Mouse (Mus musculus) T-cell, adult 66 days (primary cell): ENCODE measurements around the gene Btg1-ps2. TPM values are rescaled to one million over a fixed set of nuclear protein-coding genes. Genes with fewer than 3 reads are reported as not detected.

ENCODE experiments used
- total RNA-seq, 2 experiments: library from RNA; stranded (reverse); gene quantifications; 3 replicates in 1 of 2; 4 replicates in 1 of 2; pipeline ENCODE4 v1.2.4; 2023

The Btg1-ps2 gene
- not detected for total RNA-seq

GRCm38 (mm10) chrX:38043014-38043413 is at the start of gene Btg1-ps2:
Gene Btg1-ps2 (minus strand): TSS chrX:38043114.

GRCm38 (mm10) chrX:38085041-38085440 is 42.1 kb upstream of the Btg1-ps2 start, which contains the start of gene Rhox11:
Gene Rhox11 (minus strand): TSS chrX:38085141.

DNA sequence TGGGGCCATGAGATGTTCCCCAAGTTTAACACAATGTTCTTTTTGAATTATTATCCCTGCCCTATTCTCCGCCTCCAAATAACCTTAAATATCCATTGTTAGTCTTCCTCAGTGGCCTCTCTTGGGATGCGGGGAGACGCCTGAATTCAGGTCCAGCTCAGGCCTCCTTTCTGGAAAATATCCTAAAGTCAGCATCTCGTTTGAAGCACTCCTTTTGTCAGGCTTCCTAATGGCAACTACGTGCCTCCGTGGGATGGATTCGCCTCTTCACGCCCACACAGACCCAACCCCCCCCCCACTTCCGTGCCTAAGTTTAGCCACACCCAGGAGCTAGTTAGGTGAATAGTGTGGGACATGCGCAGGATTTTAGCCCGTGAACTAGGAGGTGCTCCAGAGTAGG is 23.3 kb upstream of the Btg1-ps2 start, which contains the start of gene Rhox10:
Gene Rhox10 (plus strand): TSS at position 301 of the 400 bp plus-strand sequence.

GRCm38 (mm10) chrX:38018597-38018996 is 24.3 kb downstream of the Btg1-ps2 start, which contains the start of gene Btg1-ps1:
Gene Btg1-ps1 (minus strand): TSS chrX:38018815.

Other genes starting within 250 kb of the Btg1-ps2 start
- gene Rhox5, start 238.3 kb downstream of the Btg1-ps2 start, total RNA-seq = not detected
- gene Rhox6, start 216.2 kb downstream of the Btg1-ps2 start, total RNA-seq = not detected
- not detected for gene Rhox7a, start 211.4 kb downstream of the Btg1-ps2 start, total RNA-seq
- gene Rhox8, start 164.2 kb downstream of the Btg1-ps2 start, total RNA-seq = not detected
- gene Rhox7b, start 145.9 kb downstream of the Btg1-ps2 start, total RNA-seq = not detected
- gene Rhox9, start 141.3 kb downstream of the Btg1-ps2 start, total RNA-seq = not detected
- not detected for gene Btg1-ps1, start 24.3 kb downstream of the Btg1-ps2 start, total RNA-seq
- gene Rhox10, start 23.4 kb upstream of the Btg1-ps2 start, total RNA-seq = not detected
- not detected for gene Rhox11, start 42.0 kb upstream of the Btg1-ps2 start, total RNA-seq
- gene Rhox12, start 67.8 kb upstream of the Btg1-ps2 start, total RNA-seq = not detected
- not detected for gene Rhox13, start 78.1 kb upstream of the Btg1-ps2 start, total RNA-seq
- gene Zbtb33, start 146.7 kb upstream of the Btg1-ps2 start, total RNA-seq = 10 to 100 TPM; 32.0 to 33.5 TPM
- gene Tmem255a, start 209.3 kb upstream of the Btg1-ps2 start, total RNA-seq = not detected